Mouse (Mus musculus): ENCODE data around the gene Tiam1.

Tiam1 gene

DNA sequence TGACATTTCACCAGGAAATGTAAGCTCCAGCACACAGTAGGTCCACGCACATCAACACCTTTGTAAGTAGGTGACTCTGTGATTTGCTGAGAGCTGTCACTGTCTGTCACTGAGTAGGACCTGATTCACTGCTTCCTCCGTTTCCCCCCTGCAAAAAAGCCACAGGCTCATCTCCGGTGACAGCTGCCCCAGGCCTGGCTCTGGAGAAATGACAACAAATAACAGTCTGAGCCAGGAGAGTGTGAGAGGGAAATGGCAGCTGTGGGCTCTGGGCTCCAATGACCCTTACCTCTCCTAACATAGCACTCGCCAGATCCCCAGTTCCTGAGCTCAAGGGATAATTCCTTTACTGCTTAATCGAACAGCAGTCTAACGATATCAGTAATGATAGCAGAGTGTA is 301.7 kb downstream of the Tiam1 start:
- DNase-seq (ENCODE audit: low spot score) = no peak

DNA sequence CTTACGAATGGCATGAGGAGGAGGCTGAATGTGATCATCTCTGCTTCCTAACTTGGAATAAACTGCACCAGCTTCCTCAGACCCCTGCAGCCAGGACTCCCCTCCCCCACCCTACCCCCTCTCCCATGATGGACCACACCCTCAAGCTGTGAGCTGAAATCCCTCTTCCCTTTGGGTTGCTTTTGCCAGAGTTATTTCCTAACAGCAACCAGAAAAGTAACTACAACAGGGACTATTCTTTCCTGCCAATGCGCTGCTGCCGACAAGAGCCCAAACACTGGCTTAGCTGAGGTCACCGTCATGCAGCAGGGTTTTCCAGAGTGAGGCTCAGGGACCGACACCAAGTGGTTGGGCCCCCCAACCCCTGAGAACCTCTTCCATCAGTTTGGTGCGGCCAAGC is 303.2 kb downstream of the Tiam1 start:
- DNase-seq (ENCODE audit: low spot score) = no peak

GRCm38 (mm10) chr16:89839829-89840228 is 303.7 kb downstream of the Tiam1 start:
- DNase-seq (ENCODE audit: low spot score) = no peak

- no peak for DNase-seq (ENCODE audit: low spot score)
Observed at GRCm38 (mm10) chr16:89837096-89837495, 306.5 kb downstream of the Tiam1 start.

DNA sequence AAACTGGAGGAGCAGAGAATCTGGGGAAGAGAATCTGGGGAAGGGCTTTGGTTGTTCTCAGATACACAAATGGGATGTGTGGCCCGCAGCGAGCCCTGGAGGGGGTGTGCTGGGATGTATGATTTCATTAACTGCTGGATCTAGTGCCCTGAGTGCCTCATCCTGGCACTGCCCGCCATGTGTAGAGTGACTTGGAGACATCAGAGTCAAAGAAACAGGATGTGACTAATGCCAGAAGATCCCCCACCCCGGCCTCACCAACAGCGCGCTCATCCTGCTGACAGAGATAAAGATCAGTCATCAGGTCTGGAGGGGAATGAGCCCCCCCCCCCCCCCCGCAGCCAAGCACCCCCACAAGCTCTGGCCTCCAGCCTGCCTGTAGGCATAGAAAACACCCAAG is 308.0 kb downstream of the Tiam1 start:
- no peak for DNase-seq (ENCODE audit: low spot score)

- DNase-seq (ENCODE audit: low spot score) = no peak
Observed at GRCm38 (mm10) chr16:89833011-89833410, 310.6 kb downstream of the Tiam1 start.

DNA sequence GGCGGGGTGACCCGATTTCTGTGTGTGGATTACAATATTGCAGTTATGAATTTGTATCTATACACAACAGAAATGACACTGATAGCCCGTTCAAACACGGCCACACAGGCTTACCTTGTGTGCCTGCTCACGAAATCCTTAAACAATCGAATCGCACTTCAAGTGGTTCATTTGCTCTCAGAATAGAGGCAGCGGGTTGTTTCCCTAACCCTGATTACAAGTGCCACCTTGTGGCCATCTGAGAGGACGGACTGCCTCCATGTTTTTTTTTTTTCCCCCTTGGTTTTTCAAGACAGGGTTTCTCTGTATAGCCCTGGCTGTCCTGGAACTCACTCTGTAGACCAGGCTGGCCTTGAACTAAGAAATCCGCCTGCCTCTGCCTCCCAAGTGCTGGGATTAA is 312.4 kb downstream of the Tiam1 start:
- no peak for DNase-seq (ENCODE audit: low spot score)

DNA sequence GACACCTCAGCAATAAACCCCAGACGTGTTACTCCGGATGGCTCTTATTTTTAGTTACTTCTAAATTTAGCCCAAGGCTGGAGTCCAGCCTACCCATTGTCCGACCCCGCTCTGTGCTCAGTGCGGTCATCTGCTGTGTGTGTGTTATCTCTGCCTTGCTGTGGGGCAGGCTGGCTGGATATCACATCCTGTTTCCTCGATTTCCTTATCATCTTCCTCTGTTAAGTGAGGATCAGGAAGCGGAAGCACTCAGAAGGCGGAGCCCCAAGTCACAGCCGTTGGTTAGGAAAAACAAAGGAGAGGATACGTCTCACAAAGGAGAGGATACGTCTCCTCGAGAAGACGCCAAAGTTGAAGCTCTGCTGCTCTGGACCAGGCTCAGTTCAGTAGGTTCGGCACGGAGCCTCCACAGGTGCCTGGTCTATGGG is 313.3 kb downstream of the Tiam1 start:
- DNase-seq (ENCODE audit: low spot score) = no peak

DNA sequence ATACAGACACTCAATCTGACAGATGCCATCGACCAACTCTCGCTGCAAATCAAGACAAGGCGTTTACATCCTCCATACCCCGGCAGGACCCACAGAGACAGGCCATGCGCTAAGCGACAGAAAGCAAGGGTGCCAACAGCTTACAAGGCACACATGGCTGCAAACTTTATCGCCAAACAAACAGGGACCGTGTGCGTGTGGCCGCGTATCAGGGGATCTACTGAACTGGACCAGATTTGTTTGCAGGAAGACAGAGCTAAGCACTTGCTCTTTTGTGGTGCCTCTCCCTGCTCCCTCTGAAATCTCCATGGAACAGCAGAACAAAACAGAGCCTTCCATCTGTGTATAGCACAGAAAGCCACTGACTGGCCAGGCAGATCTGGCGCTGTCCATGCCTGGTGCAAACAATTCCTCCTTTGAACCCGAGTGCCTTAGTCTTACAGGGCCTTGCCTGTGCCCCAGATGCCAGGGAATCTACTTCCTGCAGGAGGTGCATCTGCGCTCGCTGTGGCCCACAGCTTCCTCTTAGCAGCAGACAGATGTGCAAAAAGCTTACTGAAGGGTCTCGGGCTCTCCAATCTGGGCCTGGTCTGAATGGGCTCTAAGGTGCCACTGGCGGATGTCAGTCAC is 316.0 kb downstream of the Tiam1 start:
- DNase-seq (ENCODE audit: low spot score) = no peak

- DNase-seq (ENCODE audit: low spot score) = no peak
Observed at GRCm38 (mm10) chr16:89825875-89826274, 317.7 kb downstream of the Tiam1 start.

DNA sequence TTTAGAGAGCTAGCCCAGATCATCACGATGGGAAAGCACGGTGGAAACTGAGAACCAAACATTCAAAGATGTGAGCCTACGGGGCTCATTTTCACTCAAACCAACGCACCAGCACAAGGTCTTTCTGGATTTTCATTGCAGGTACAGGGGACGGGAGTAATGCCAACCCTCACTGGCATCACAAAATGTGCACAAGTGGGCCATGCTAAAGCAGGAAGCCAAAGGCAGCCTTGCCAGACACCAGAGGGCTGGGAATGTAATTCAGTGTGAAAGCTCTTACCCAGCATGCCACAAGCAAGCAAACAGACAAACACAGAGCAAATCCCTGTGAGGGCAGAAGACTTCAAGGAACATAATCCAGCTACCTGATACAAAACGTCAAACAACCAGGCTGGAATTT is 320.7 kb downstream of the Tiam1 start:
- no peak for DNase-seq (ENCODE audit: low spot score)

DNA sequence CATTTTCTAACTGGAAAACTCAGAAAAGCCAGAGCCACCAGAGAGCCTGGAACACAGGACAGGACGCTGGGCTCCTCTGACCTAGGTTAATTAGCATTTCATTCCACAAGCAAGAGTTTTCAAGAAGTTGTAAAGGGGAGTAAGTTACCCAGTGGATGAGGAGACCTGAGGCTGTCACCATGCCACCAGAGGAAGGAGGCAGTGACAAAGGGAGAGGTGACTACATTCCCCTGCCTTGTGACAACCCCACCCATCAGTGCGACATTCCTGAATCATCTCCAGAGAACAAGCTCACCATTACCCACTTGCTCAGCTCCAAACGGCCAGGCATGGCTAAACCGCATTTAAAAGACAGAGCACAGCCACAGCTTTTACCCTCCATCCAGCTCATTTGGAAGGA is 324.9 kb downstream of the Tiam1 start:
- no peak for DNase-seq (ENCODE audit: low spot score)

- DNase-seq (ENCODE audit: low spot score) = no peak
Observed at GRCm38 (mm10) chr16:89817861-89818630, 325.5 kb downstream of the Tiam1 start.

DNA sequence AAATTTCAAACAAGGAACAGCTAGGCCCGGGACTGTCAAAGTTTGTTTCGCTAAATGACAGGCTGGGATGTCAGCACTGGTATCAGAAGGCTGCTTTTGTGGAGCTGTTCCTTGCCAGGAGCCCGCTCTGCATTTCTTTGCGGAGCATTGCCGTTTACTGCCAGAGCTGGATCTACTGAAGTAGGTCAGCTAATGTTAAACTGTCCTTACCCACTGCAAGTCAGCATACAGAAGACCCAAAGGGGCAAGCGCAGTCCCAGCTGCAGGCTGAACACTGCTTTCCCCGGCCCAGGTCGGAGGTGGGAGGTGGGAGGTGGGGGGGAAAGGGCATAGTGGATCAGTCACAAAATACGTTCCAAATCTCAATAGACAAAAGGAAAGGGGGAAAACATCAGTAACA is 326.3 kb downstream of the Tiam1 start:
- DNase-seq (ENCODE audit: low spot score) = no peak

DNA sequence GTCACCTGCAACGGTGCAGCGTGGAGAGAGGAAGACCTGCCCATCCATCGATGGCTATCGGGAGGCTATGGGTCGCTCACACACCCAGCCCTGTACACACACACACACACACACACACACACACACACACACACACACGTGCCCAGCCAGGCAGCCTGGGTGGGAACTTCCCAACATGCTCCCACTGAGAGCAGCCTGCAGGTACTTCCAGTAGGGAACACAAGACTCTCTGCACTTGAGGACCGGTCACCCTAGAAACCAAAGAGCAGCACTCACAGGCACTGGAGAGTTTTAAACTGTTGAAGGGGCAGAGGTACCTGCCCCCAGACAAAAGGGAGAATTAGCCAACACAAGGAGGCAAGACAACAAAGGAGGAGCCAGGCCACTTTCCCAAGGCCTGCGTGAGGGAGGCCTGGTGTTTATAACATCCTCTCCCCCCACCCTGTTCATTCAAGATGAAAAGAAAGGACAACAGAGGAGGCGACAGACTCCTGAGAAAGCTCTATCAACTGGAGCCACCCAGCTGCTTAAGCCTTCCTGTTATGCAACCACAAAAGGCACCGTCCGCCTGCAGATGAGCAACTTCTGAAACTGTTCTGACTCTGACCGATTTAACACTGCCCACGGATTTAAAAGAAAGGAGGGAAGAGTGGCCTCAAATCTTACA is 326.9 kb downstream of the Tiam1 start:
- no peak for DNase-seq (ENCODE audit: low spot score)

DNA sequence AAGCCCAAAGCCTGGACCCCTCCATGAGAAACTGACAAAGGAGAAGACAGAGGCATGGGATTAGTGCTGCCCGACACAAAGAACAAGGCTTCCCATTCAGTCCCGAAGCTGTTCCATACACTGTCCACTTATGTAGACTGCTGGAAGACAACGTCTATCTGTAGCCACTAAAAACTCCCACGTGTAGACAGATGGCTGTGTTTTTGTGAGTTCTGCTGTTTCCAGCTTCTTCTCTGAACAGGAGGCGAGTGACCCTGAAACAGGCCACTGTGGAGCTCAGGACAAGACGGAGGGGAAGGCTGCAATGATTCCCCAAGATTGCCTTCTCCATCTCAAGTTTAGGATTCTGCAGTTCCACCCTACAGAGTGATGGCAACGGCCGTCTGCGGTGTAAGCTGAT is 330.0 kb downstream of the Tiam1 start:
- DNase-seq (ENCODE audit: low spot score) = no peak

GRCm38 (mm10) chr16:89812891-89813290 is 330.7 kb downstream of the Tiam1 start:
- DNase-seq (ENCODE audit: low spot score) = no peak

- no peak for DNase-seq (ENCODE audit: low spot score)
Observed at GRCm38 (mm10) chr16:89810398-89810797, 333.2 kb downstream of the Tiam1 start.

DNA sequence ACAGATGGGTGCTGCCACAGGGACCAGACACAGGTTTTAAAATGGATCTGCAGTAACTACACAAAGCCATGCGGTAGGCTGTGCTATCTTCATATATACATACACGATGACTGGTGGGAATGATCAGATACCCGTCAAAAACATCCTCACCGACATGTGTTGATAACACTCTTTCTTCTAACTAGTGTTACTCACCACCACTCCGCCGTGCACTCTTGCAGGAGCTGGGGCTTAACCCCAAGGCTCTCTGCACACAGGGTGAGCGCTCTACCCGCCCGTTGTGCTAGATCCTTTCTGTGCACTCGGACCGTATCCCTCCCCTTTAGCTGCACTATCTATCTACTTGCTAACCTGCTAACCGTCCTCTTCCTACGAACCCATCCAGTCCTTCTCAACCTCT is 335.4 kb downstream of the Tiam1 start:
- no peak for DNase-seq (ENCODE audit: low spot score)

- no peak for DNase-seq (ENCODE audit: low spot score)
Observed at GRCm38 (mm10) chr16:89805946-89806345, 337.6 kb downstream of the Tiam1 start.

DNA sequence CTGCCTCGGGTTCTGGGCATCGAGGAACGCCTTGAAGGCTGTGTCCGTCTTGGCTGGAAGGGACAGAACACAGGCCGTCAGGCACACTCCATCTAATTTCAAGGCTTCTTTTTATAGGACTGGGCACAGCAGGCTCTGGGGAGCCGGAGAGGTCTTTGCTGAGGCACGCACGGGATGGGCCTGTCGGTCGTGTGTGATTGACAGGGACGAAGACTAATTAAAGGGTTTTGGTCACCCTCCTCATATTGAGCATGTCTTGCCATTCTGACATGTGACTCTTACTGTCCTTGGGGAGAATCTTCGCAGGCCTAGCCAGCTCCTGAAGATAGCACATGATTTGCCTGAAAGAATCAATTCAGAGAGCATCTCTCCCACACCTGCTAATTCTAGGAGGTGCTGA is 338.4 kb downstream of the Tiam1 start:
- no peak for DNase-seq (ENCODE audit: low spot score)

- no peak for DNase-seq (ENCODE audit: low spot score)
Observed at GRCm38 (mm10) chr16:89801493-89801892, 342.1 kb downstream of the Tiam1 start.

GRCm38 (mm10) chr16:89799772-89800171 is 343.8 kb downstream of the Tiam1 start:
- DNase-seq (ENCODE audit: low spot score) = no peak

Data from urinary bladder, postnatal 10 days (tissue).